Mouse (Mus musculus) bone marrow, adult 2 months (tissue): ENCODE data around the gene Ap1g1. TPM values are rescaled to one million over a fixed set of nuclear protein-coding genes. Genes with fewer than 3 reads are reported as not detected.

ENCODE experiments used
- H3K27ac ChIP-seq: fragments of 200-500 bp; 2 replicates; pipeline ENCODE4 v1.5.1; 2012; ENCODE audit warnings: low read depth, mild to moderate bottlenecking, control low read depth, inconsistent platforms, low read length; ENCODE audit not compliant: control insufficient read depth, poor library complexity, insufficient read depth
- H3K4me1 ChIP-seq: fragments of 200-500 bp; 2 replicates; pipeline ENCODE4 v1.6.1; 2011; ENCODE audit warnings: low read length; ENCODE audit not compliant: control insufficient read depth, insufficient read depth
- H3K4me3 ChIP-seq: fragments of 200-500 bp; replicated peaks from 2 replicates; pipeline ENCODE3; 2011; ENCODE audit warnings: mild to moderate bottlenecking, low read depth, low read length, control low read depth; ENCODE audit not compliant: control insufficient read depth
- CTCF ChIP-seq: fragments of 200-500 bp; IDR thresholded peaks from 2 replicates; pipeline ENCODE4 v1.5.1; 2011; ENCODE audit warnings: low read length, control low read depth; ENCODE audit not compliant: control insufficient read depth, insufficient read depth
- POLR2A ChIP-seq: fragments of 200-500 bp; IDR thresholded peaks from 2 replicates; pipeline ENCODE4 v1.6.1; 2011; ENCODE audit warnings: low read depth, mild to moderate bottlenecking, control low read depth, low read length, borderline replicate concordance; ENCODE audit not compliant: control insufficient read depth
- WGBS: fragments of 180-500 bp; shearing (Covaris S2); methylation state at CpG from one replicate; pipeline ENCODE4 v1.1.7; 2018; 5-methylcytosine and 5-hydroxymethylcytosine counted together
- polyA plus RNA-seq: library from polyadenylated mRNA; stranded (reverse); fragments of >200 nt; gene quantifications from 2 replicates; pipeline ENCODE4 v1.2.4, GENCODE M21; 2011; ENCODE audit warnings: low replicate concordance; ENCODE audit not compliant: missing spikeins, insufficient read depth, insufficient read length

Ap1g1 gene
- polyA plus RNA-seq, 1 experiment = 34.5 TPM

DNA sequence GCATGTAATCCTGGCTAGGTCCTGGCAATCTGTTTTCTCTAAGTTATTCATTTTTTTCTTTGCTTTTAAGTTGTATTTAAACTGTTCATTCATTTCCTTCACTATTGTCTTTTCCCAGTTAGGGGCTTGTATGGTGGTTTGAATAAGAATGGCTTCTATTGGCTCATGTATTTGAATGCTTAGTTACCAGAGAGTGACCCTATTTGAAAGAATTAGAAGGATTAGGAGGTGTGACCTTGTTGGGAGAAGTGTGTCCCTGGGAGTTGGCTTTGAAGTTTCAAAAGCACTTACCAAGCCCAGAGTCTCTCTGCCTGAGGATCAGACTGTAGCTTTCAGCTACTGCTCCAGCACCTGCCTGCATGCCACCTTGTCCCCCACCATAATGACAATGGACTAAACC, 106.9 kb downstream of the Ap1g1 start:
- H3K4me1 ChIP-seq = no peaks in the 10 kb centered on the region; the same call in 1 of the 2 replicates
- H3K27ac ChIP-seq = no peak overlapping the region
- no peak for TF ChIP-seq POLR2A
- no peak overlapping the region for H3K4me3 ChIP-seq

DNA sequence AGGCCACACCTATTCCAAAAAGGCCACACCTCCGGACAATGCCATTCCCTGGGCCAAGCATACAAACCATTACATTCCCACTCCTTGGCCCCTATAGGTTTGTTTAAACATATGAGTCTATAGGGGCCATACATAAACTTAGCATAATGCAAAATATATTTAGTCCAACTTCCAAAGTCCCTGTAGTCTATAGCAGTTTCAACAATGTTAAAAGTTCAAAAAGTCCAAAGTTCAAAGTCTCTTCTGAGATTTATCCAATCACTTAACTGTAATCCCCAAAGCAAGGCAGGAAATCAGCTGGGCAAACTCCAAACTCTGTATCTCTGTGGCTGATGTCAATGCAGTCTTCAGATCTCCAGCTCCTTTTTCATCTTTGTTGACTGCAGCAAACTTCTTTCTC, 110.9 kb downstream of the Ap1g1 start:
- Histone ChIP-seq H3K27ac (no peak overlapping the region), H3K4me1 (no peaks in the 10 kb centered on the region; the same call in 1 of the 2 replicates), H3K4me3 (no peak overlapping the region)
- 88% methylated on average over 1 of the region's 1 CpGs for WGBS
- TF ChIP-seq CTCF (no peak), POLR2A (no peak)

GRCm38 (mm10) chr8:109890794-109891585, 112.6 kb downstream of the Ap1g1 start:
- no peaks in the 10 kb centered on the region for H3K4me1 ChIP-seq
- 79% methylated on average over 3 of the region's 3 CpGs for WGBS
- H3K4me3 ChIP-seq = no peak overlapping the region
- TF ChIP-seq CTCF = no peak
- no peak for TF ChIP-seq POLR2A
- no peak overlapping the region for H3K27ac ChIP-seq

DNA sequence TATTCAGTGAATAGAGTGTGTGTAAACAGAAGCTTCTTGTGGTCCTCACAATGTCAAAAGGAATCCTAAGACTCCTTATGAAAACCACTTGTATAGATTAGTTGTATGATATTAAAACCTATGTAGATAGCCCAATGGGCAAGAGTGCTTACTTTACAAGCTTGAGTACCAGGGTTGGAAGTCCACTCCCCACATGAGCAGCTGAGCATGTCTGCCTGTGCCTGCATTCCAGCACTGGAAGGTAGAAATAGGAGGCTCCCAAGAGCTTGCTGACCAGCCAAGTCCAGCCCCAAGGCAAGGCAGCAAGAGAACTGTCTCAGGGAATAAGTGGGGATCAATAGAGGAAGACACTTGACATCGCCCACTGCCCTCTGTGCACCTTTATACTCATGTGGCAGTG, 116.3 kb downstream of the Ap1g1 start:
- Histone ChIP-seq H3K4me3 (no peak overlapping the region), H3K4me1 (no peaks in the 10 kb centered on the region), H3K27ac (no peak overlapping the region)
- 89% methylated on average over 1 of the region's 1 CpGs for WGBS
- TF ChIP-seq CTCF (no peak), POLR2A (no peak)

DNA sequence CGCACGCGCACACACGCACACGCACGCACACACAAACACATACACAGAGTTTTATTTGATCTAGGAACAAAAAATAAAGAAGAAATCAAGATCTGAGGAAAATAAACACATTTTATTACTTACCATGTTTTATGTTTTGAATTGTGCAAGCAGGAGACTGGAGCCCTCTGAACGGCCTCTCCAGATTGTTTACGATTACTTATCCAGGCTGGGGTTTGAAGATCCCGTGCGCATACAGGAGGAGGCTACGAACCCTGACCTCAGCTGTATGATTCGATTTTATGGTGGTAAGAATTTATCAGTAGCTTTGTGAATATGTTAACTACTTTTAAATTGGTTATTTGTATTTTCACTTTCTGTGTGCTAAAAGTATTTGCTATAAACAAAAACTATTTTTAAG, 117.0 kb downstream of the Ap1g1 start:
- Histone ChIP-seq H3K27ac (no peak overlapping the region), H3K4me3 (no peak overlapping the region), H3K4me1 (no peaks in the 10 kb centered on the region)
- TF ChIP-seq CTCF (no peak), POLR2A (no peak)
- 92% methylated on average over 12 of the region's 12 CpGs for WGBS

GRCm38 (mm10) chr8:109902379-109902778, 124.0 kb downstream of the Ap1g1 start:
- Histone ChIP-seq H3K4me1 (peaks cover 2% of the 10 kb centered on the region), H3K4me3 (no peak overlapping the region), H3K27ac (no peak overlapping the region)
- no peak for TF ChIP-seq POLR2A
- TF ChIP-seq CTCF = no peak

GRCm38 (mm10) chr8:109903909-109904469, 125.6 kb downstream of the Ap1g1 start:
- Histone ChIP-seq H3K27ac (no peak overlapping the region), H3K4me3 (peak overlapping the region; percentile 7), H3K4me1 (peaks cover 2% of the 10 kb centered on the region)
- 39% methylated on average over 10 of the region's 10 CpGs for WGBS
- no peak for TF ChIP-seq CTCF
- TF ChIP-seq POLR2A = no peak

- TF ChIP-seq POLR2A (no peak), CTCF (no peak)
- Histone ChIP-seq H3K4me3 (no peak overlapping the region), H3K27ac (0 out of 2 replicates have a peak overlapping the region, but pooled peaks have one; percentile 22), H3K4me1 (peaks cover 2% of the 10 kb centered on the region)
- 85% methylated on average over 1 of the region's 1 CpGs for WGBS
These were observed 126.7 kb downstream of the Ap1g1 start for GRCm38 (mm10) chr8:109904928-109905668.
